Mouse (Mus musculus) left cerebral cortex, adult 8-10 months (tissue): ENCODE data around the gene Iars. TPM values are rescaled to one million over a fixed set of nuclear protein-coding genes. Genes with fewer than 3 reads are reported as not detected.
"Not testable (repeated sequence)": the region's sequence is repeated elsewhere in the genome, so short reads cannot be mapped to it uniquely, and the experiment has no call there.

Experiments
- DNase-seq, 2 experiments: peaks; one replicate each; pipeline ENCODE4 v3.0.0; 2022; ENCODE audit warnings: low spot score in 2 of 2
- total RNA-seq, 4 experiments: library from RNA; stranded (reverse); gene quantifications; 2 replicates each; pipeline ENCODE4 v1.2.4; 2022

Gene Iars
- total RNA-seq, 4 experiments from 2014 or later = 51.0 to 76.0 (median 64.3) TPM

- DNase-seq = no peak
Measured at GRCm38 (mm10) chr13:49736430-49736829, 54.5 kb downstream of the Iars start.

- DNase-seq = no peak
Measured at GRCm38 (mm10) chr13:49738011-49738410, 56.1 kb downstream of the Iars start.

GRCm38 (mm10) chr13:49741285-49742040, 59.6 kb downstream of the Iars start:
- no peak for DNase-seq

GRCm38 (mm10) chr13:49756591-49756990, 74.7 kb downstream of the Iars start:
- no peak for DNase-seq

- no peak for DNase-seq
Measured at GRCm38 (mm10) chr13:49757966-49758365, 76.1 kb downstream of the Iars start.

GRCm38 (mm10) chr13:49760675-49761074, 78.8 kb downstream of the Iars start:
- DNase-seq = no peak

- DNase-seq = no peak
Measured at GRCm38 (mm10) chr13:49762208-49762607, 80.3 kb downstream of the Iars start.

- no peak for DNase-seq
Measured at GRCm38 (mm10) chr13:49765306-49765705, 83.4 kb downstream of the Iars start.

- no peak for DNase-seq
Measured at GRCm38 (mm10) chr13:49766269-49766668, 84.4 kb downstream of the Iars start.

- DNase-seq = no peak
Measured at GRCm38 (mm10) chr13:49768048-49768447, 86.1 kb downstream of the Iars start.

- DNase-seq = no peak
Measured at GRCm38 (mm10) chr13:49769111-49769510, 87.2 kb downstream of the Iars start.

- DNase-seq = not testable (repeated sequence)
Measured at GRCm38 (mm10) chr13:49771536-49771935, 89.6 kb downstream of the Iars start.

Other genes with a start within 250 kb of the Iars start
- 1 to 10 TPM; 1.5 to 2.4 (median 2.0) TPM for gene Tes3-ps, start 188.8 kb upstream of the Iars start, total RNA-seq
- gene Ecm2, start 177.3 kb upstream of the Iars start, total RNA-seq = 1 to 10 TPM; 2.5 to 3.1 (median 2.9) TPM
- gene Aspn, start 137.7 kb upstream of the Iars start, total RNA-seq = under 1 TPM; 0.50 to 0.97 (median 0.67) TPM
- gene Omd, start 99.6 kb upstream of the Iars start, total RNA-seq = 1 to 10 TPM; 1.6 to 2.2 (median 2.1) TPM
- gene Ogn, start 74.1 kb upstream of the Iars start, total RNA-seq = 1 to 10 TPM; 5.1 to 9.6 (median 8.3) TPM
- 1 to 10 TPM; 1.1 to 1.5 (median 1.3) TPM for gene Cenpp, start 29.3 kb upstream of the Iars start, total RNA-seq
- gene Nol8, start 29.0 kb upstream of the Iars start, total RNA-seq = 10 to 100 TPM; 21.7 to 25.9 (median 24.8) TPM
- not detected for gene Gm30302, start 116.9 kb downstream of the Iars start, total RNA-seq